In genomic region chr4:144882881-144883331, GRCm38 (mm10) we compare ENCODE assay signal across 9 mouse cellular contexts. TPM values are rescaled to one million over a fixed set of nuclear protein-coding genes. Genes with fewer than 3 reads are reported as not detected.
DNase-seq lines count a peak whose midpoint lies in the region; ATAC-seq lines count a peak whose summit lies in the region.
"Had no signal": no experiment of that assay in that cellular context is flagged by ENCODE, and none has a peak within 500 bp of the region (broad histone marks: within the 10 kb centered on the region; RNA-seq: fewer than 3 reads in every experiment).

No protein-coding gene starts in this region.

- H3K4me2 ChIP-seq in intestine, embryonic 14.5 days (ENCODE audit: low read length), result no peak overlapping the region
- H3K4me2 ChIP-seq in intestine, embryonic 16.5 days (ENCODE audit: low read depth, low read length), result no peak overlapping the region
- H3K4me2 ChIP-seq: liver, embryonic 15.5 days had no signal

- 36% methylated on average over 8 of the region's 8 CpGs for WGBS in intestine, embryonic 14.5 days
- WGBS in intestine, embryonic 16.5 days, result 52% methylated on average over 8 of the region's 8 CpGs

- ATAC-seq in intestine, embryonic 14.5 days (replicated peaks; ENCODE audit: low FRiP score, low TSS enrichment, low read depth), result no peak
- no peak for ATAC-seq in intestine, embryonic 16.5 days

- H3K9me3 ChIP-seq in intestine, embryonic 14.5 days (ENCODE audit: control insufficient read depth, low read length), result no peaks in the 10 kb centered on the region
- no peaks in the 10 kb centered on the region for H3K9me3 ChIP-seq in intestine, embryonic 16.5 days (ENCODE audit: control insufficient read depth, low read length)
- H3K9me3 ChIP-seq: liver, embryonic 15.5 days had no signal

- no peak overlapping the region for H3K4me3 ChIP-seq in intestine, embryonic 14.5 days (ENCODE audit: low read depth, low read length)
- H3K4me3 ChIP-seq in intestine, embryonic 16.5 days (ENCODE audit: low read length), result no peak overlapping the region
- H3K4me3 ChIP-seq: liver, embryonic 15.5 days had no signal

- no peak for DNase-seq in intestine, embryonic 14.5 days (ENCODE audit: low spot score)
- peak; percentile 23 for DNase-seq in urinary bladder, postnatal 14 days (ENCODE audit: low spot score)
- DNase-seq in urinary bladder, adult 18-20 months (ENCODE audit: low spot score in 2 of 2), result no peak
- DNase-seq in layer of hippocampus, postnatal 10 days (ENCODE audit: low spot score in 2 of 2), result peak; percentile 65 to 72
- no peak for DNase-seq in gastrocnemius, postnatal 36 days
- DNase-seq in adrenal gland, adult 8-10 months, result no peak
- DNase-seq: thymus, postnatal 4 days had no signal

- H3K9ac ChIP-seq in intestine, embryonic 14.5 days (ENCODE audit: low read length), result no peak overlapping the region
- no peak overlapping the region for H3K9ac ChIP-seq in intestine, embryonic 16.5 days (ENCODE audit: low read depth, low read length)
- H3K9ac ChIP-seq: liver, embryonic 15.5 days had no signal

- 0 out of 2 replicates have a peak, but pooled peaks cover 6% of the 10 kb centered on the region for H3K4me1 ChIP-seq in intestine, embryonic 14.5 days (replicated peaks; ENCODE audit: control insufficient read depth, insufficient read depth, low read length)
- H3K4me1 ChIP-seq in intestine, embryonic 16.5 days (ENCODE audit: control insufficient read depth, insufficient read depth, low read length), result no peaks in the 10 kb centered on the region
- H3K4me1 ChIP-seq: liver, embryonic 15.5 days had no signal

- intact Hi-C loops in gastrocnemius, postnatal 36 days (cut with DNase I), result no loop called here

- no peaks in the 10 kb centered on the region for H3K36me3 ChIP-seq in intestine, embryonic 14.5 days (ENCODE audit: control insufficient read depth, insufficient read depth, low read length)
- H3K36me3 ChIP-seq in intestine, embryonic 16.5 days (ENCODE audit: control insufficient read depth, insufficient read depth, low read length), result no peaks in the 10 kb centered on the region
- H3K36me3 ChIP-seq: liver, embryonic 15.5 days had no signal

- no peaks in the 10 kb centered on the region for H3K27me3 ChIP-seq in intestine, embryonic 14.5 days (replicated peaks; ENCODE audit: control insufficient read depth, insufficient read depth, low read length)
- H3K27me3 ChIP-seq in intestine, embryonic 16.5 days (replicated peaks; ENCODE audit: control insufficient read depth, insufficient read depth, low read length), result no peaks in the 10 kb centered on the region
- H3K27me3 ChIP-seq: liver, embryonic 15.5 days had no signal

- peak overlapping the region; percentile 43 for H3K27ac ChIP-seq in intestine, embryonic 14.5 days (ENCODE audit: low read depth)
- H3K27ac ChIP-seq in intestine, embryonic 16.5 days (ENCODE audit: low read length), result no peak overlapping the region
- H3K27ac ChIP-seq: liver, embryonic 15.5 days had no signal

RNA-seq across cellular contexts. Expression of gene Dhrs3, which starts 9.7 kb away (rescaled TPM):
- 119 and 123 TPM in 2 replicates for polyA plus RNA-seq in intestine, embryonic 14.5 days (2014; fragmentation: Nextera tagmentation; extraction: Ambion mirVana)
- 122 and 132 TPM in 2 replicates for polyA plus RNA-seq in intestine, embryonic 16.5 days (2015; fragmentation: Nextera tagmentation; extraction: Ambion mirVana)
- total RNA-seq in layer of hippocampus, postnatal 10 days (2021), result 10 to 100 TPM; 23.2 to 23.3 TPM
- 10 to 100 TPM; 30.4 to 45.8 TPM for total RNA-seq in gastrocnemius, postnatal 36 days (2021)
- 100 to 1,000 TPM in 1 of 4 experiments, 10 to 100 TPM in 3; 65.0 to 107 (median 92.3) TPM for total RNA-seq in adrenal gland, adult 8-10 months (2022)

Comparison
In these comparisons a context has a peak if more than half of its experiments do, and no peak if none do; other contexts are left out.
1. DNase-seq: peak in urinary bladder, postnatal 14 days (single experiment) and layer of hippocampus, postnatal 10 days (2 of 2); none in intestine, embryonic 14.5 days (single experiment), urinary bladder, adult 18-20 months (0 of 2), gastrocnemius, postnatal 36 days (0 of 2) and adrenal gland, adult 8-10 months (single experiment).